In the genomic region with DNA sequence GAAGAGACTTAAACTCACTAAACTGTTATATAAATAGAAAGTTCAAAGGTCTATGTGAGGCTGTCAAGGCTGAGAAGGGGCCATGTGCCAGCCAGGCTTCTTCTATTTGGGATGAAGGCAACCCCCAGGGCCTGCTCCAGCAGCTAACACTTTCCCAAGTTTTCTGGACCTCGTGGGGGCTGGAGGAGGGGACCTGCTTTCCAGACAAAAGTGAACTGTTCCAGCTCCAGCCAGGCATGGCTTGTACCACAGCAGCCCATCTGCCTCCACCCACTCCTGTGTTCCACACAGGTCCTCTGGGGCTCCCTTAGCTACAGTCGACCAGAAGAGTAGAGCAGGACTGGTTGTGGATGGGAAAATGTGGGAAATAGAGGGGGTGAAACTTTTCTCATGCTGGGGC, we compare ENCODE assay signal across 10 mouse cellular contexts. TPM values are rescaled to one million over a fixed set of nuclear protein-coding genes. Genes with fewer than 3 reads are reported as not detected.
DNase-seq lines count a peak whose midpoint lies in the region; ATAC-seq lines count a peak whose summit lies in the region.
"Had no signal": no experiment of that assay in that cellular context is flagged by ENCODE, and none has a peak within 500 bp of the region (broad histone marks: within the 10 kb centered on the region; RNA-seq: fewer than 3 reads in every experiment).

No protein-coding gene starts in this region.

- no peak for ATAC-seq in midbrain, embryonic 11.5 days (ENCODE audit: low FRiP score)
- ATAC-seq in granulocyte monocyte progenitor cell, adult 5-6 weeks (replicated peaks; ENCODE audit: poor library complexity, severe bottlenecking) = no peak

- peaks cover 26% of the 10 kb centered on the region for H3K27me3 ChIP-seq in heart, embryonic 10.5 days (ENCODE audit: insufficient read depth, poor library complexity, severe bottlenecking)
- H3K27me3 ChIP-seq in midbrain, embryonic 10.5 days (ENCODE audit: low read depth, poor library complexity, severe bottlenecking) = peaks cover 29% of the 10 kb centered on the region
- no peaks in the 10 kb centered on the region for H3K27me3 ChIP-seq in midbrain, embryonic 11.5 days (ENCODE audit: control insufficient read depth, insufficient read depth, low read length)
- peaks cover 27% of the 10 kb centered on the region for H3K27me3 ChIP-seq in limb, embryonic 10.5 days (ENCODE audit: low read depth, poor library complexity, severe bottlenecking)

- 9% methylated on average over 2 of the region's 2 CpGs for WGBS in heart, embryonic 10.5 days
- WGBS in midbrain, embryonic 10.5 days = 10% methylated on average over 2 of the region's 2 CpGs
- 10% methylated on average over 2 of the region's 2 CpGs for WGBS in midbrain, embryonic 11.5 days
- 10% methylated on average over 2 of the region's 2 CpGs for WGBS in limb, embryonic 10.5 days

- no peaks in the 10 kb centered on the region for H3K36me3 ChIP-seq in heart, embryonic 10.5 days
- H3K36me3 ChIP-seq in midbrain, embryonic 10.5 days = no peaks in the 10 kb centered on the region
- no peaks in the 10 kb centered on the region for H3K36me3 ChIP-seq in midbrain, embryonic 11.5 days (ENCODE audit: control insufficient read depth, insufficient read depth, low read length)
- no peaks in the 10 kb centered on the region for H3K36me3 ChIP-seq in limb, embryonic 10.5 days
- H3K36me3 ChIP-seq: embryonic facial prominence, embryonic 13.5 days had no signal

- 0 out of 2 replicates have a peak overlapping the region, but pooled peaks have one; percentile 32 for H3K27ac ChIP-seq in heart, embryonic 10.5 days
- H3K27ac ChIP-seq in midbrain, embryonic 10.5 days (replicated peaks) = no peak overlapping the region
- H3K27ac ChIP-seq in midbrain, embryonic 11.5 days (ENCODE audit: low read depth, low read length) = no peak overlapping the region
- peak overlapping the region; percentile 81 for H3K27ac ChIP-seq in limb, embryonic 10.5 days
- H3K27ac ChIP-seq: embryonic facial prominence, embryonic 13.5 days had no signal

- H3K4me3 ChIP-seq in heart, embryonic 10.5 days = no peak overlapping the region
- no peak overlapping the region for H3K4me3 ChIP-seq in midbrain, embryonic 10.5 days
- no peak overlapping the region for H3K4me3 ChIP-seq in midbrain, embryonic 11.5 days (ENCODE audit: low read depth, low read length)
- H3K4me3 ChIP-seq in limb, embryonic 10.5 days = peak overlapping the region; percentile 2; the same call in 1 of the 2 replicates
- H3K4me3 ChIP-seq: embryonic facial prominence, embryonic 13.5 days had no signal

- H3K9ac ChIP-seq in midbrain, embryonic 11.5 days (ENCODE audit: low read length) = no peak overlapping the region
- H3K9ac ChIP-seq: embryonic facial prominence, embryonic 13.5 days had no signal

- H3K9me3 ChIP-seq in heart, embryonic 10.5 days = 0 out of 2 replicates have a peak, but pooled peaks cover 3% of the 10 kb centered on the region
- no peaks in the 10 kb centered on the region for H3K9me3 ChIP-seq in midbrain, embryonic 10.5 days (replicated peaks)
- H3K9me3 ChIP-seq in midbrain, embryonic 11.5 days (ENCODE audit: control insufficient read depth, low read length) = no peaks in the 10 kb centered on the region
- no peaks in the 10 kb centered on the region for H3K9me3 ChIP-seq in limb, embryonic 10.5 days (replicated peaks)
- H3K9me3 ChIP-seq: embryonic facial prominence, embryonic 13.5 days had no signal

- peak; percentile 76 for DNase-seq in heart, embryonic 10.5 days (ENCODE audit: low spot score)
- no peak for DNase-seq in heart, adult 18-20 months
- DNase-seq in midbrain, embryonic 10.5 days (ENCODE audit: low spot score) = peak; percentile 11
- DNase-seq in midbrain, embryonic 11.5 days (ENCODE audit: low spot score, missing footprints) = no peak
- peak; percentile 56 for DNase-seq in limb, embryonic 10.5 days (ENCODE audit: low spot score)
- DNase-seq in yolk sac, embryonic 10.5 days (ENCODE audit: low spot score) = peak; percentile 21
- DNase-seq in layer of hippocampus, postnatal 10 days (ENCODE audit: low spot score in 2 of 2) = no peak

- no peak overlapping the region for H3K4me2 ChIP-seq in midbrain, embryonic 11.5 days
- H3K4me2 ChIP-seq: embryonic facial prominence, embryonic 13.5 days had no signal

- 0 out of 2 replicates have a peak, but pooled peaks cover 4% of the 10 kb centered on the region for H3K4me1 ChIP-seq in heart, embryonic 10.5 days
- peaks cover 11% of the 10 kb centered on the region for H3K4me1 ChIP-seq in midbrain, embryonic 10.5 days
- H3K4me1 ChIP-seq in midbrain, embryonic 11.5 days (ENCODE audit: control insufficient read depth, insufficient read depth, low read length) = no peaks in the 10 kb centered on the region
- peaks cover 14% of the 10 kb centered on the region for H3K4me1 ChIP-seq in limb, embryonic 10.5 days

RNA-seq across cellular contexts. Expression of gene Aff2, which starts 4.1 kb away (rescaled TPM):
- 5.5 and 9.9 TPM in 2 replicates for polyA plus RNA-seq in heart, embryonic 10.5 days (2016; fragmentation: Nextera tagmentation; extraction: Ambion mirVana)
- 1 to 10 TPM; 3.4 to 4.2 TPM for total RNA-seq in heart, adult 18-20 months (2021)
- 3.7 and 3.9 TPM in 2 replicates for polyA plus RNA-seq in midbrain, embryonic 10.5 days (2016; fragmentation: Nextera tagmentation; extraction: Ambion mirVana)
- 4.4 and 5.4 TPM in 2 replicates for polyA plus RNA-seq in midbrain, embryonic 11.5 days (2014; fragmentation: Nextera tagmentation; extraction: Ambion mirVana)
- polyA plus RNA-seq in limb, embryonic 10.5 days (2016; fragmentation: Nextera tagmentation; extraction: Ambion mirVana) = 18.6 and 25.9 TPM in 2 replicates
- 3.7 and 4.5 TPM in 2 replicates for total RNA-seq in granulocyte monocyte progenitor cell, adult 5-6 weeks (2014; fragmentation: Nextera tagmentation)
- 0.98 and 3.1 TPM in 2 replicates for total RNA-seq in granulocyte monocyte progenitor cell, adult 5-6 weeks (2017)
- total RNA-seq in layer of hippocampus, postnatal 10 days (2021) = 10 to 100 TPM; 19.8 to 21.2 TPM
- polyA plus RNA-seq: large intestine, adult 2 months had no signal

Comparison
In these comparisons a context has a peak if more than half of its experiments do, and no peak if none do; other contexts are left out.
1. DNase-seq: peak in heart, embryonic 10.5 days (single experiment), midbrain, embryonic 10.5 days (single experiment), limb, embryonic 10.5 days (single experiment) and yolk sac, embryonic 10.5 days (single experiment); none in heart, adult 18-20 months (0 of 2), midbrain, embryonic 11.5 days (single experiment) and layer of hippocampus, postnatal 10 days (0 of 2).
2. H3K27ac ChIP-seq: peak in heart, embryonic 10.5 days (single experiment) and limb, embryonic 10.5 days (single experiment); none in midbrain, embryonic 10.5 days (single experiment) and midbrain, embryonic 11.5 days (single experiment).